Mouse (Mus musculus): ENCODE results near the gene Gm20388.
A peak's percentile ranks its signal among the peaks of the same experiment; 100 is the strongest.

The Gm20388 gene

GRCm38 (mm10) chr8:120100388-120101067 lies 189.9 kb downstream of the Gm20388 start:
- no peak for DNase-seq

- peak; percentile 77 to 80 for DNase-seq
These were observed 190.7 kb downstream of the Gm20388 start, which contains the start of gene Zdhhc7 for GRCm38 (mm10) chr8:120101068-120101972. Gene Zdhhc7, minus strand, starts transcription at chr8:120101482.

- DNase-seq = no peak
These were observed 193.3 kb downstream of the Gm20388 start for GRCm38 (mm10) chr8:120103916-120104315.

GRCm38 (mm10) chr8:120104721-120105272 lies 194.2 kb downstream of the Gm20388 start:
- no peak for DNase-seq

GRCm38 (mm10) chr8:120109149-120109548 lies 198.5 kb downstream of the Gm20388 start:
- DNase-seq = no peak

GRCm38 (mm10) chr8:120110966-120111365 lies 200.3 kb downstream of the Gm20388 start:
- DNase-seq = no peak

- DNase-seq = no peak
These were observed 200.7 kb downstream of the Gm20388 start for GRCm38 (mm10) chr8:120111382-120111781.

GRCm38 (mm10) chr8:120112535-120112934 lies 201.9 kb downstream of the Gm20388 start:
- DNase-seq = no peak

GRCm38 (mm10) chr8:120113306-120113705 lies 202.7 kb downstream of the Gm20388 start:
- no peak for DNase-seq

- peak; percentile 100 for DNase-seq
These were observed 203.2 kb downstream of the Gm20388 start, which contains the start of gene 6430548M08Rik for GRCm38 (mm10) chr8:120113758-120114255. Gene 6430548M08Rik, plus strand, starts transcription at chr8:120114152.

GRCm38 (mm10) chr8:120114315-120114841 lies 203.7 kb downstream of the Gm20388 start:
- DNase-seq = peak; percentile 45 to 48

- DNase-seq = no peak
These were observed 206.0 kb downstream of the Gm20388 start for GRCm38 (mm10) chr8:120116600-120116999.

- no peak for DNase-seq
These were observed 207.5 kb downstream of the Gm20388 start for GRCm38 (mm10) chr8:120118162-120118561.

- no peak for DNase-seq
These were observed 208.2 kb downstream of the Gm20388 start for GRCm38 (mm10) chr8:120118847-120119246.

- no peak for DNase-seq
These were observed 208.8 kb downstream of the Gm20388 start for GRCm38 (mm10) chr8:120119429-120119828.

- no peak for DNase-seq
These were observed 209.3 kb downstream of the Gm20388 start for GRCm38 (mm10) chr8:120119931-120120330.

- no peak for DNase-seq
These were observed 210.3 kb downstream of the Gm20388 start for GRCm38 (mm10) chr8:120120951-120121350.

GRCm38 (mm10) chr8:120124261-120124660 lies 213.6 kb downstream of the Gm20388 start:
- DNase-seq = no peak

GRCm38 (mm10) chr8:120124836-120125389 lies 214.3 kb downstream of the Gm20388 start:
- DNase-seq = no peak

- no peak for DNase-seq
These were observed 215.9 kb downstream of the Gm20388 start for GRCm38 (mm10) chr8:120126357-120127161.

GRCm38 (mm10) chr8:120129547-120129946 lies 218.9 kb downstream of the Gm20388 start:
- no peak for DNase-seq

- no peak for DNase-seq
These were observed 220.5 kb downstream of the Gm20388 start for GRCm38 (mm10) chr8:120131158-120131557.

All from B cell, adult 2 months (primary cell).